Mouse (Mus musculus) monocyte, adult 5-6 weeks (primary cell): ENCODE data around the gene Enox1. TPM values are rescaled to one million over a fixed set of nuclear protein-coding genes. Genes with fewer than 3 reads are reported as not detected.

ENCODE experiments used
- ATAC-seq: fragments of 153-309, 156-312 bp; replicated peaks from 2 replicates; pipeline ENCODE4 v1.8.0; 2017; ENCODE audit warnings: mild to moderate bottlenecking; ENCODE audit not compliant: low TSS enrichment, insufficient number of reproducible peaks, severe bottlenecking, poor library complexity, low FRiP score
- total RNA-seq: library from RNA; stranded (forward); fragments of 200-1000, 200-491, 200-594 nt; gene quantifications from 3 replicates; pipeline ENCODE4 v1.2.3, GENCODE M21; 2017

Gene Enox1
- total RNA-seq, 1 experiment from 2014 or later, result not detected

- ATAC-seq, result no peak
These were observed 460.7 kb downstream of the Enox1 start for GRCm38 (mm10) chr14:77617250-77617649.

- ATAC-seq, result no peak
These were observed 461.7 kb downstream of the Enox1 start for GRCm38 (mm10) chr14:77618131-77618805.

GRCm38 (mm10) chr14:77621473-77622264, 465.1 kb downstream of the Enox1 start:
- ATAC-seq, result no peak

- no peak for ATAC-seq
These were observed 470.3 kb downstream of the Enox1 start for GRCm38 (mm10) chr14:77626557-77627507.

- ATAC-seq, result no peak
These were observed 476.1 kb downstream of the Enox1 start for GRCm38 (mm10) chr14:77632466-77633171.

GRCm38 (mm10) chr14:77633172-77633542, 476.6 kb downstream of the Enox1 start:
- ATAC-seq, result no peak

- no peak for ATAC-seq
These were observed 480.4 kb downstream of the Enox1 start for GRCm38 (mm10) chr14:77636931-77637330.

- no peak for ATAC-seq
These were observed 481.6 kb downstream of the Enox1 start for GRCm38 (mm10) chr14:77638148-77638547.

- ATAC-seq, result no peak
These were observed 482.1 kb downstream of the Enox1 start for GRCm38 (mm10) chr14:77638616-77639015.

GRCm38 (mm10) chr14:77639586-77639985, 483.0 kb downstream of the Enox1 start:
- no peak for ATAC-seq

- no peak for ATAC-seq
These were observed 485.8 kb downstream of the Enox1 start for GRCm38 (mm10) chr14:77642314-77642713.

- no peak for ATAC-seq
These were observed 489.6 kb downstream of the Enox1 start for GRCm38 (mm10) chr14:77646196-77646595.

GRCm38 (mm10) chr14:77647017-77647416, 490.5 kb downstream of the Enox1 start:
- no peak for ATAC-seq

- no peak for ATAC-seq
These were observed 491.7 kb downstream of the Enox1 start for GRCm38 (mm10) chr14:77648305-77648704.

- ATAC-seq, result no peak
These were observed 502.2 kb downstream of the Enox1 start for GRCm38 (mm10) chr14:77658739-77659138.

- ATAC-seq, result no peak
These were observed 505.7 kb downstream of the Enox1 start for GRCm38 (mm10) chr14:77662273-77662672.

GRCm38 (mm10) chr14:77662994-77663393, 506.4 kb downstream of the Enox1 start:
- no peak for ATAC-seq

GRCm38 (mm10) chr14:77668096-77668495, 511.5 kb downstream of the Enox1 start:
- ATAC-seq, result no peak

- ATAC-seq, result no peak
These were observed 512.9 kb downstream of the Enox1 start for GRCm38 (mm10) chr14:77669494-77669893.
